Mouse (Mus musculus) v-Abl transformed pro-B cells (cell line): ENCODE results near the gene Parp11.

Source experiments
- in situ Hi-C, 2 experiments: fragments of 400-800 bp; cut with MboI; formaldehyde crosslinking; loops; one replicate each; pipeline ENCODE4 v1.15.1; 2025; ENCODE audit not compliant: unreplicated experiment in 2 of 2

The Parp11 gene

DNA sequence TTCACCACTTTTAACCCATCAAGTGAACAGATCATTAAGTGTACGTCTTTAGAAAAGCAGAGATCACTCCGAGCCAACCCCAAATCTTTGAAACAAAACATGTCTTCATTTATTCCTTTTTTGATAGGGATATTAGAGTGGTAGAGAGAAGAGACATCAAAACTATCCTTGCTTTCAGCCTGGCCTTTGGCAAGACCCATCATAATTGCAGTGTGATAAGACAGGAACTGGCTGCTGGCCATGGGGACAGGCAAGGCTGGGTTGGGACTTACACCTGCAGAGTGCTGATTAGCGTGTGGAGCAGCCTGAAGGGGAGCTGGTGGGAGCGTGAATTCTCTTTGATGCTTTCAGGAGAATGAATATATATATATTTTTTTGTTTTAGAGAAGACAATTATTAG is 2.2 kb upstream of the Parp11 start:
- in situ Hi-C loops, result loop anchor here in 1 of 2 experiments (5.0 kb wide), 2 partner anchors 82 to 297 kb away; no protein-coding TSS in a partner anchor

GRCm38 (mm10) chr6:127447686-127448460 is 1.2 kb downstream of the Parp11 start:
- in situ Hi-C loops, result loop anchor here (5.0 kb wide), 4 partner anchors 71 to 501 kb away; no protein-coding TSS in a partner anchor

- in situ Hi-C loops, result loop anchor here (5.0 kb wide), 4 partner anchors 72 to 502 kb away; no protein-coding TSS in a partner anchor
These were observed 2.2 kb downstream of the Parp11 start for GRCm38 (mm10) chr6:127448869-127449268.

DNA sequence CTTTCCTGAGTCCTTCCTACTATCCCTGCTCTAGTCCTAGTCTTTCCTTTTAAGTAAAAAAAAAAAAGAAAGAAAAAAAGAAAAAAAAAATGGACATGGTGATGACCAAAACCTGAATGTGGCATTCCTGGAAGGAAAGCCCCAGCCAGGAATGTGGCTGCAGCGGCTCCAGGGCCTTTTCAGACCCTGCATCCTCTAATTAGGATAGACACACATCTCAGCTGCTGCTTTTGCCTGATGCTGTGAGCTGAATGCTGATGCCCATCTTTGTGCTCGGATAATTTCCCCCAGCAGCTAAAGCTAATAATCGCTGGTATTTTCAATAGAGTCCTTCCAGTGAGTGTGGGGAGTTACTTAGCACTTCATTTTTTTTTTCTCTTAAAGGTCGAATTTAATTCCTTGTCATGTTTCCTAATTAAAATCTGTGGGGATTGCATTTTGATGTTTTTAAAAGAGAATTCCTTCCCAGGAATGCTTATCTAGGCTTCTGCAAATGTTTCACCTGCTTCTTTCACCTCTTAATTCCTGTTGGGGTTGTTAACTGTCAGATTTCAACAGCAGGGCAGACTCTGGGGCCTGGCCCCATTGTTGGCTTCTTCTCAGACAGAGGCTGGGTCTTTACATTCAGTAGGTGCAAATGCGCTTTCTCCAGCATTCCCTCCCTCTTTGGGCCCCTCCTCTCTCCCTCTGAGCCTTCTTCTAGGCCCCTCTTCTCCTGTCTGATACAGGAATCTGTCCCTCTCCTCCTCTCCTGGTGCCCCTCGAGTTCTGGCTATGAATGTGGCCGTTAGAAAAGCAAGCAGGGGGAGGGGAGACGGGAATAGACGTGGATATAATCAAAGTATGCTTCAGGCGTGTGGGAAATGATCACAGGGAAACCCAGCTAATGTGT is 3.1 kb downstream of the Parp11 start:
- in situ Hi-C loops, result loop anchor here (5.0 to 10.0 kb wide), 5 partner anchors 72 to 502 kb away; no protein-coding TSS in a partner anchor

DNA sequence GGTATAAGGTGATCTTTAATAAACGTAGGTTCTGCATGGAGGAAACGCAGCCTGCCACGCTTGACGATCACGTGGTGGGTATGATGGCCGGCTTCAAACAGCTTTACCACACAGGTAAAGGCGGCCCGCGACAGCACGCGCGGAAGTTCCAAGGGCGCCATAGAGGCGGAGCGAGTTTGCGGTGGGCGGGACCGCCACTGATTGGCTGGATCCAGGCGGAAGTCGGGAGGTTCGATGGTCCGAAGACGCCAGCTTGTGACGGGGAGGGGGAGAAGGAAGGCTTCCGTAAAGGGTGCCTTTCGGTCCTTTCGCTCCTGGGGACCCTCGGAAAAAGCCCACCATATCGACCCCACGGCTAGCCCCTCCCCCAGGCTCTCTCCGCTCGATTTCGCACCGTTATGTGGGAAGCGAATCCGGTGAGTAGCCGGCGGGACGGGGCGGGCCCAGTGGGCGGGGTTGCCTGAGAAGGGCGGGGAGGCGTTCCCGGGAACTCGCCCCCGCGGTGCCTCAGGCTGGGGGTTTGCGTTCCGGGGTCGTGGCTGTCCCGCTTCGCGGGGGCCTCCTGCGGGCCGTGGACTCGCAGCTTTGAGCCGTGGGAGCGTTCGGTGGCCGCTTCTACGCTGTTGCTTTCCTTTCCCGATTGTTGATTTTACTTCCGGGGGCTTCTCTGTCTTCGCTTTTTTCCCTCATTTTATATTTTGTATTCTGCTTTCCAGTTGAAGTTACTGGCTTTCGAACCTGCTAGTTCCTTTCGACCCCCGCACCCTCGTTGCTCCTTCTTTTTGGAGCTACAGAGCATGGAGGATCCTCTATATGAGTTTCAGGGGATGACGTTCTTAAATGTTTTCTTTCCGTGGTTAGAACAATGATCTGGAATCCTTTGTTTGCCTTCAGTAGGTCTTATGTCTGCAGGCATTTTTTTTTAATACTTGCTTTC is 7.0 kb downstream of the Parp11 start:
- in situ Hi-C loops, result loop anchor here (10.0 kb wide), 1 partner anchor 189 kb away; no protein-coding TSS in a partner anchor

- in situ Hi-C loops, result loop anchor here (10.0 kb wide), 1 partner anchor 190 kb away; no protein-coding TSS in a partner anchor
These were observed 7.7 kb downstream of the Parp11 start for GRCm38 (mm10) chr6:127454344-127454707.

- in situ Hi-C loops, result loop anchor here (10.0 kb wide), 1 partner anchor 190 kb away; no protein-coding TSS in a partner anchor
These were observed 8.2 kb downstream of the Parp11 start for GRCm38 (mm10) chr6:127454809-127455208.

DNA sequence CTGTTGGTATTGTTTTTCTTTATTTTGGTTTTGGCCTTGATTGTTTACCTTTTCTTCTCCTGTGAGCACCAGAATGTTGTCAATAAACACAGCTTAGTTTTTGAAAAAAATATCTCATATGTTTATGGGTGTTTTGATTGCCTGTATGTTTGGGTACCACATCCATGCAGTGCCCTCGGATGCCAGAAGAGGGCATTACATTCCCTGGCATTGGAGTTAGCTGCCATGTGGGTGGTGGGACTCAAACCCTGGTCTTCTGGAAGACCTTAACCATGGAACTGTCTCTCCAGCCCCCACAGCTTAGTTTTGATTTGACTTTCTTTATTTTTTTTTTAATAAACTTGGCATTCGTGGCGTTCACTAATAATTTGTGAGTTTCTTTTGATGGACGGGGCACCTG is 8.8 kb downstream of the Parp11 start:
- in situ Hi-C loops, result loop anchor here (10.0 kb wide), 1 partner anchor 191 kb away; no protein-coding TSS in a partner anchor

DNA sequence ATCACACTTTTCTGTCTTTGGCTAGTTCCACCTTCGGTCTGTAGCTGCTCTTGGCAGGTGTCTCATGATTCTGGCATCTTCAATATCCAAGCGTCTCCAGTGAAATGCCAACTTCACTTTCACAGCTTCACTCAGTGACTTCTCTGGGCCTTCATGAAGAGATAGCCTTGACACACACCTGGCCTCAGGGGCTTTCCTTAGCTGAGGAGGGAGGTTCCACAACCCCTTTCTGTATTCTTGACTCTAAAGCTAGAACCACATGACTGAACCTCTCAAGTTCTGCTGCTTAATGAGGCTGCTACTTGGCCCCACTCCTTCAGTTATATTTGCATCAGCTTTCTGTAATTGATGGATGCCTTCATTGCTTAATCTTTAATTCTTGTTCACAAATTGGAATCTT is 10.1 kb downstream of the Parp11 start:
- in situ Hi-C loops, result loop anchor here (10.0 kb wide), 1 partner anchor 192 kb away; no protein-coding TSS in a partner anchor

DNA sequence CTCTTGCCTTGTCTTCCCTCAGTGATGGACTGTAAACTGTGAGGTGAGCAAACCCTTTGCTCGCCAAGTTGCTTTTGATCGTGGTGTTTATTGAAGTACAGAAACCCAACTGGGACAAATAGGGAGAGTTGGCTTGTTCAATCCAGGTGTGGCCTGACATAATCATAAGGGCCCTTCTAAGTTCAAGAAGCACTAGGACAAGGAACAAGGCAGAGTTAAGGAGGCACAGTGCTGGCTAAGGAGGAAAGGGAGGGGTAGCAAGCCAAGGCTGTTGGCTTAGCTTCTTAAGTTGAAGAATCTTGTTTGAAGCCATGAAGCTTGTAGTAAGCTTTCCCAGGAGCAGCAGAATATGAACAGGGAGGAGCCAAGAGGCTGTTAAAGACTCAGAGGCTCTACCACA is 13.1 kb downstream of the Parp11 start:
- in situ Hi-C loops, result loop anchor here (10.0 kb wide), 1 partner anchor 195 kb away; no protein-coding TSS in a partner anchor

- in situ Hi-C loops, result no loop called here
These were observed 14.9 kb downstream of the Parp11 start for GRCm38 (mm10) chr6:127461491-127461890.

DNA sequence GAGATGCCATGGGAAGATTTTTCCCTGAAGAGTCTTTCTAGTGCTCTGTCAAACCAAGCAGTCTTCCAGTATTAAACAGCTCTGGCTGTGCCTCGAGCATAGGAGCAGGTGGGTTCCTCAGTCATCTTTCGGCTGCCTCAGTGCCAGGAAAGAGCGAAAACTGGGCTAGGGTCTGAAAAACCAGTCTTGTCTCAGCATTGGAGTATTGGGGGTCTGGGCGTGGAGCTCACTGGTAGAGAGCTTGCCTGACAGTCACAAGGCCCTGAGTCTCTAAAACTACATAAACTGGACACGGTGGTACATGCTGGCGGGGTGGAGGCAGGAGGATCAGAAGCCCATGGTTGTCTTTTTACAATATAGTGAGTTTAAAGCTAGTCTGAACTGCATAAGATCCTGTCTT is 15.6 kb downstream of the Parp11 start:
- in situ Hi-C loops, result no loop called here

DNA sequence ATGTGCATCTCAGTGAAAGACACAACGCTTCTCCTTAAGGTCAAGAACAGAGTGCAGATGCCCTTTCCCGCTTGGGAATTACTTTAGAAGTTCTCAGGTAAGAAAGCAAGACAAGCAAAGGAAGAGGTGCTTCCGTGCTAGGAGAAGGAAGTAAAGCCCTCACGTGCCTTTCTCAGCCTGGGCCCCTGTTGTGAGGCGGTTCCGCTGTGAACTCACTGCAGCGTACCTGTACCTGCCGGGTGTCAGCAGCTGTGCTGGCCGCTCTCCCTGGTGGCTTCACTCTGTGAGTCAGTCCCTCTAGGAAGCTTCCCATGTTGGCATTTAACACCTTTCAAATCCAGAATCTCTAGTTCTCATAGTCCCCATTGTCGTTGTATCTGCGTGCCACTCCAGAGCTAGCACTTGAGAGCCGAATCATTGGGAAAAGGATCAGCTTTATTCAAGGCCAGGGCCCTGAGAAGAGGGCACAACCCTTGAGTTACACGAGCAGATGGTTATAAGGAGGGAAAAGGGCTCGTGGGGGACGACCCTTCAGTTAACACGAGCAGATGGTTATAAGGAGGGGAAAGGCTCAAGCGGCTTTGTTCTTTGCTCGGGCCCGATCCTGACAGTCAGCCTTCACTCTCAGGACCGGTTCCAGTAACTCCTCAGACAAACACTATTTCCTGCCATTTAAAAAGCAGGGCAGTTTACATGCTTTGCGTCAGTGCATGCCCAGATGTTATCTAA is 16.8 kb downstream of the Parp11 start:
- in situ Hi-C loops, result no loop called here

DNA sequence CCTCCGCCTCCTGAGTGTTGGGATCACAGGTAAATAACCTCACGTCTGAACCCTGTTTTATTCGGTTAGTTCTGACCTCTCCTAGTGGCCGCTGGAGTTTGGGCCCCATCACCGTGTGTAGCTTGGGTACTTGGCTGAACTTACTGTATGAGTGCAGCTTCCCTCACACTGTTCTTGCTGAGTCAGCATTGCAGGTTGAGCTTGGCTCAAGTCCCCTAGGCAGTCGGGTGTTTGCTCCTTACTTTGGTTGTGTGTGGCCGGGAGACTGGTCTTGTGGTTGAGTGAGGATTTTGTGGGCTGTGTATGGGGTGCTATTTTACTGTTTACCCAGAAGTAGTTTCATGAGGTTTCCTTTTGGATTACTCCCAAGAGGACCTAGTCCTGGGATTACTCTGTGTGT is 17.9 kb downstream of the Parp11 start:
- in situ Hi-C loops, result no loop called here

DNA sequence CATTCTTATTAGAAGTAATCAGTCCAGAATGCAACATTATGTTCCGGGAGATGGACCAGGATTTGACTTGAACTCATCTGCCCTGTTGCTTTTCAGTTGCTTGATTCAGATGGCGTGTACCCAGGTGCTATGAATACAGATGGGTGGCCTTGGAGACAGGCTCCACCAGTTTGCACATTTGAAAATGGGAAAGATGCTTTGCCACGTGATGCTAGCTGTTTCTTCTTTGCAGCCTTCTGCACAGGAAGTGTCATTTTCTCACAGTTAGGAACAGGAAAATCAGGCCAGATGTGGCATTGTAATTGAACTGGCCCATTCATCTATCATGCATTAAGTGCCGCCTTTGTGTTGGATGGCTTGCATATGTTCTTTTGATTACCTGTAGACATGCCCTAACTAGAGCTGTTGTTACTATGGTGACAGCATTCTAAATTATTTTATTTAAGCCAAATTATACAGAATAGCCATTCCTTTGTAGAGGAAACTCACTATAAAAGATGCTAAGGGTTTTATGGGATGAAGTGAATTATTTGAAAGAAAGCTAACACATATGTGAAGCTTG is 20.2 kb downstream of the Parp11 start:
- in situ Hi-C loops, result no loop called here

DNA sequence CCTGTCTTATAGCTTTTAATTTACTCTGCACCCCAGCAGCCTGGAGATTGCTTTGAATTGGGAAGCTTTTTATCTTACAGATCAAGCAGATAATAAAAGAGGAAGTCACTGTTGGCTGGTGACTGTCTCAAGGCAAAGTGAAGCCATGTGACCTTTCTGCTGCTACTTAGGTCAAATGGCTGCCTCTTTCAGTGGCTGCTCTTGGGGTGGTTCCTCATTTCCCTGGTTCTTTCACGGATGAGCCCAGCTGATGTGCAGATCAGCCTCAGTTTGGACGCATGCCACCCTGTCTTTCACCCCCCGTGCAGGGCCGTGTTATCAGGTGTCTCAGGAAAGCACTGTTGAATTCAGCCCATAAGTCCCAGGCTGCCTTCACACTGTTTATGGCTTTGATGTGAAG is 25.4 kb downstream of the Parp11 start:
- in situ Hi-C loops, result no loop called here

GRCm38 (mm10) chr6:127473961-127474360 is 27.3 kb downstream of the Parp11 start:
- in situ Hi-C loops, result no loop called here

DNA sequence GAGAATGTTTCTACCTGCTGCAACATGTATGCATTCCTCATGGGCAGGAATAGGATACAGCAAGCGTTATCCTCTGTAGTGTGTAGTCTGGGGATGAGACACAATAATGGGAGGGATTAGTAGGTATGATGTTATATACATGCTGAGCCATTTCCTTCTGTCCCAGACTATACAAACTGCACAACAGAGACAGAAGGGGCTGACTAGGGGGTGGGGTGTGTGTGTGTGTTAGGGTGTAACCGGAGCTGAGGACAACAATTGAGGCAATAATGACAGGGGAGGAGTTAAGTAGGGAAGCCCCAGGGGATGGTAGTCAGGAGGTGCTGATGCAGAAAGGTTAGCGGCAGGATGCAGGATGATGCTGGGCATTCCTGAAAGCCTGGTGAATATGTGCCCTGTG is 28.6 kb downstream of the Parp11 start:
- in situ Hi-C loops, result no loop called here

DNA sequence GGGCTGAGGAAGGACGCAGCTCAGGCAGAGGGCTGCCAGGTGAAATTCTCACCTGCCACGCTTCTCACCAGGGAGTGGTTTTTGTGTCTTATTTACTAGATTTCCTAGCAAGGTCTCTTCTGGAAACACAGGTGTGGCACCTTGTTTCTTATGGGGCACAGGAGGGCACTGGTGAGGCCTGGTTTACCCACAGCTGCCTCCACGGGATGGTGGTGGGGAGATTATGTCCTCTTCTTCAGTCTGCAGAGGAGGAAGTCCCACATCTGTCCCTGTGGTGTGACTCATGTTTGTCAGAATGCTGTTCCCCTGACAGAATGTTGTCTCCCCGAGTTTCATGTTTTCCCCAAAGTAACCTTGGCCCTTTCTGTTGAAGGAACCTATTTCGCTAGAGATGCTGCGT is 44.4 kb downstream of the Parp11 start:
- in situ Hi-C loops, result no loop called here
